Mouse (Mus musculus) Patski (cell line): ENCODE data around the gene Prox1. TPM values are rescaled to one million over a fixed set of nuclear protein-coding genes. Genes with fewer than 3 reads are reported as not detected.

ENCODE experiments used
- ATAC-seq: fragments of 100-300 bp; one replicate; pipeline ENCODE4 v1.8.0; 2021
- CTCF ChIA-PET: fragments of 350-600 bp; sonication (Branson Sonifier 250); formaldehyde crosslinking; loops from one replicate; lab custom pipeline; 2022; ENCODE audit warnings: inconsistent platforms; lab: Charles Lee
- POLR2A ChIA-PET: fragments of 350-600 bp; sonication (Branson Sonifier 250); formaldehyde crosslinking; loops from one replicate; lab custom pipeline; 2022; ENCODE audit warnings: antibody characterized with exemption, inconsistent platforms; lab: Charles Lee
- DNase-seq: peaks from one replicate; pipeline ENCODE4 v3.0.0-alpha.2; 2011; ENCODE audit warnings: low read depth, low spot score
- H3K27me3 ChIP-seq: fragments of 371-371 bp; one replicate; pipeline ENCODE4 v1.5.1; 2021
- CTCF ChIP-seq: fragments of 100-300 bp; IDR thresholded peaks from one replicate; pipeline ENCODE4 v1.5.1; 2021
- in situ Hi-C: fragments of 300-500 bp; cut with MboI; formaldehyde crosslinking; loops from 3 replicates; pipeline ENCODE4 v1.11.1; 2018; ENCODE audit warnings: low pct_unique_long_range_greater_than_20kb, mixed read lengths
- polyA plus RNA-seq: library from polyadenylated mRNA; unstranded; gene quantifications from one replicate; pipeline ENCODE4 v1.2.3, GENCODE M21; 2021

Gene Prox1
- polyA plus RNA-seq, 1 experiment from 2014 or later = 0.51 TPM

DNA sequence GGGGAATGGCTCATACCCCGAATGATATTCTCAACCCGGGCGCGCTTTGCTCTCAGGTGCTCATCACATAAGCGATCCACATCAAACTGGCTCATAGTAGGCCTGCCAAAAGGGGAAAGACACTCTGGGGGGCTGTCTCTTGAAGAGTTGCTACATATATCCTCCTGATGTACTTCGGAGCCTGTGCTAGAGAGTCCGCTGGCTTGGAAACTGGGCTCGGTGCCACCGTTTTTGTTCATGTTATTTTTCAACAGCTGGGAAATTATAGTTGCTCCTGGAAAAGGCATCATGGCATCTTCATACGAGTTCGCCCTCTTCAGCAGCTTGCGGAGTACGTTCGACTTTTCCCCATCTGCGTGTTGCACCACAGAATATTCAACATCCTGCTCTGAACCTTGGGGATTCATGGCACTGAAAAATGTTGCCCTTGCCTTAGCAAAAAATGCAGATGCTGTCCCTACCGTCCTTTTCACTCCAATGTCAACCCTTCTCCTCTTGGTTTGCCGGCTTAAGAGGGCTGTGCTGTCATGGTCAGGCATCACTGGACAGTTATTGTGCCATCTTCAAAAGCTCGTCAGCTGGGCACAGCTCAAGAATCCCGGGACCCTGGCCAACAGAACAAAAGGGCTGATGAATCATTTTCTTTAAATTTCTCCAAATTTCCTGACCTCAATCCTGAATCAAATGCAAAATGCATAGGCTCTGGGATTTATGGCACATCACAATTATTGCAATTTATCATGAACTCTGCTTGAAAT, 8.6 kb downstream of the Prox1 start:
- H3K27me3 ChIP-seq = peaks cover 4% of the 10 kb centered on the region
- DNase-seq (no peak), ATAC-seq (no peak)
- in situ Hi-C loops = no loop called here
- ChIA-PET CTCF (no interaction called here), POLR2A (no interaction called here)
- no peak for TF ChIP-seq CTCF

DNA sequence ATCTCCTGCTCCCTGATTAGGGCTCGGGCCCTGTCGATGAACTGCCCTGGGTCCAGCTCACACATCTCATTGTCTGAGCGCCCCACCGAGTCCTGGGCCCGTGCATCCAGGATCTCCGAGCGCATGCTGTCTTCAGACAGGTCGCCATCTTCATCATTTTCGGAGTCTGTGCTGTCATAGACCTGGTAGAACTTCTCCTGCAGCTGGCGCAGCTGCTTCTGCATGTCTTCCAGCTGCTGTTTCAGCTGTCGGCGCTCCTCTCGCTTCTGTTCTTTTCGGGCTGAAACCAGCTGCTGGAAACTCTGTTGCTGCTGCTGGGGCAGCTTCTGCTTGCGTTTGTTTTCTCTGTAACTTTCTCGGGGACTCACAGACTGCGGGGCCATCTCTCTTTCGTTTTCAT, 9.2 kb downstream of the Prox1 start:
- in situ Hi-C loops = no loop called here
- DNase-seq = no peak
- TF ChIP-seq CTCF = no peak
- ChIA-PET CTCF (no interaction called here), POLR2A (no interaction called here)
- no peak for ATAC-seq
- no peaks in the 10 kb centered on the region for H3K27me3 ChIP-seq

GRCm38 (mm10) chr1:190159457-190159856, 11.1 kb downstream of the Prox1 start:
- ChIA-PET POLR2A (no interaction called here), CTCF (no interaction called here)
- in situ Hi-C loops = no loop called here
- no peaks in the 10 kb centered on the region for H3K27me3 ChIP-seq
- ATAC-seq (no peak), DNase-seq (no peak)
- TF ChIP-seq CTCF = no peak

- in situ Hi-C loops = no loop called here
- ChIA-PET POLR2A (no interaction called here), CTCF (no interaction called here)
- TF ChIP-seq CTCF = no peak
- DNase-seq (no peak), ATAC-seq (no peak)
- no peaks in the 10 kb centered on the region for H3K27me3 ChIP-seq
Measured at GRCm38 (mm10) chr1:190155751-190156150, 14.8 kb downstream of the Prox1 start.

GRCm38 (mm10) chr1:190155021-190155420, 15.5 kb downstream of the Prox1 start:
- ATAC-seq (no peak), DNase-seq (no peak)
- in situ Hi-C loops = no loop called here
- POLR2A ChIA-PET = no interaction called here
- CTCF ChIA-PET = no interaction called here
- no peak for TF ChIP-seq CTCF
- no peaks in the 10 kb centered on the region for H3K27me3 ChIP-seq

- POLR2A ChIA-PET = no interaction called here
- in situ Hi-C loops = no loop called here
- ATAC-seq = no peak
- no peak for DNase-seq
- TF ChIP-seq CTCF = no peak
- CTCF ChIA-PET = no interaction called here
- no peaks in the 10 kb centered on the region for H3K27me3 ChIP-seq
Measured at GRCm38 (mm10) chr1:190154292-190154691, 16.2 kb downstream of the Prox1 start.

- ChIA-PET POLR2A (no interaction called here), CTCF (no interaction called here)
- ATAC-seq (no peak), DNase-seq (no peak)
- no peak for TF ChIP-seq CTCF
- H3K27me3 ChIP-seq = no peaks in the 10 kb centered on the region
- in situ Hi-C loops = no loop called here
Measured at GRCm38 (mm10) chr1:190152603-190153002, 17.9 kb downstream of the Prox1 start.

DNA sequence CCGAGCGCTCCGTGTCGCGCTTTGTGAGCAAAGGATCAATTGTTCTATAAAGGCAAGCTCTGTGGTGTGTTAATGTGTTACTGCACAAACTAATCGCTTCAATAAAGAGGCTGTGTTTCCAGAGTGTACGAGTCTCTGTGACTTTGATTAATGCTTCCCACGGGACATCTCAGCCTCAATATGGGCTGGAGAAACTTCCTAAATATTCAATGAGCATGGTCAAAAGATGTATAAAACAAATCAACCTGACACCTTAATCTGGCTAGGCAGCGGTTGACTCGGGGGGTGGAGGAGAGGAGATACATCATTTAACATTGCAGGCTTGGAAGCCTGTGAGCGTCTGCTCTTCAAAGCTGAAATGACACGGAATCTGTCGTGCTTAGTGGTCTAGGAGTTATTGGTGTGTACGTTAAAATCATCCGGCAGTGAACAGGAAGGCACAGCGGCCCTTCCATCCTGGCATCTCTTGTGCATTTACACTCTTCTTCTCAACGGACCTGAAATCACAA, 21.2 kb downstream of the Prox1 start:
- ATAC-seq = no peak
- DNase-seq = no peak
- no peaks in the 10 kb centered on the region for H3K27me3 ChIP-seq
- CTCF ChIA-PET = no interaction called here
- POLR2A ChIA-PET = no interaction called here
- in situ Hi-C loops = no loop called here
- no peak for TF ChIP-seq CTCF

DNA sequence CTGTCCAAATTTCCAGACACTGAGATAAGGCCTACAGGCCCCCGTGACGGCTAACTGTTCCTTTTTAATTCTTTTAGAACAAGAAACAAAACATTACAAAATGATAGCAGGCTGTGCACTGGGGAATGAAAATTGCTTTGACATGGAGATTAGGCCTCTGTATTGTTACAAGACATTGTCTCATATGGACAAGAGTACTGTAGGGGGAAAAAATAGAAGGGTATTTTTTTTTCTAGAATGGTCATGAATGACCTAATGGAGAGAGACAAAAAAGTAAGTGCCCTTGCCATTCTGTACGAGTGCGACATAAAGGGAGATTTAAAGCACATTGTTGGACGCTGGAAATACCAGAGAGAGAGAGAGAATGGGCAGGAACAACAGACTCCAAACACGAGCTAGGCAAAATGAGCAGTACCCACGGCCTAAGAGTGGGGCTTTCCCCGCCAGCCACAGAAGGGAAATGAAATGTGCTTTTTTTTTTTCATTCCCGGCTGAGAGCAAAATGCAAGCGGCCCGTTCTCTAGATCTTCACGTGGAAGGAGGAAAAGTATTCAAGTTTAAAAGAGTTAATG, 21.8 kb downstream of the Prox1 start:
- DNase-seq (no peak), ATAC-seq (no peak)
- in situ Hi-C loops = no loop called here
- no peaks in the 10 kb centered on the region for H3K27me3 ChIP-seq
- ChIA-PET CTCF (no interaction called here), POLR2A (no interaction called here)
- TF ChIP-seq CTCF = no peak

- no peaks in the 10 kb centered on the region for H3K27me3 ChIP-seq
- no peak for TF ChIP-seq CTCF
- ChIA-PET CTCF (no interaction called here), POLR2A (no interaction called here)
- in situ Hi-C loops = no loop called here
- DNase-seq = no peak
- no peak for ATAC-seq
Measured at GRCm38 (mm10) chr1:190147816-190148215, 22.7 kb downstream of the Prox1 start.

DNA sequence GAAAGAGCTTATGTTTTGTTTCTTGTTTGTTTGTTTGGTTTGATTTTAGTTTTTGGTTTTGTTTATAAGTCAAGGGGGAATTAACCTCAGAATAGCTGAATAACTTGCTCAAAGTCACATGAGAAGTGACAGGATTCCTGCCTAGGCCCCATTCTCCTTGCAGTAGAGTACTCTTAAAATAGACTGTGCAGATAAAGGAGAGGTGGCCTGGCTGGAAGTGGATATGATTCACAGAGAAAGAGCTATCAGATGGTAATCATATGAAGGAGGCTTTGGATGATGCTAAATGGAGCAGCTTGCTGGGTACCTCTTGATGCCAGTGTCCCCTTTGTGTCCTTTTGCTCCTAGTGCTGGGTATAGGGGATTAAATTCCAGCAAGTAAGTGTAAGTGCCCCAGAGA, 26.1 kb downstream of the Prox1 start:
- ChIA-PET POLR2A (no interaction called here), CTCF (no interaction called here)
- no peak for ATAC-seq
- in situ Hi-C loops = no loop called here
- no peaks in the 10 kb centered on the region for H3K27me3 ChIP-seq
- no peak for DNase-seq
- TF ChIP-seq CTCF = no peak
